Mouse (Mus musculus): ENCODE measurements around the gene Aspg.

- no peak for TF ChIP-seq MAFK (IDR thresholded peaks at IDR 0.05; ENCODE audit: insufficient read depth, low read depth, low read length)
- no peak for TF ChIP-seq ZNF384 (IDR thresholded peaks at IDR 0.05; ENCODE audit: low read depth, low read length)
- no peak for TF ChIP-seq ZC3H11A (IDR thresholded peaks at IDR 0.05; ENCODE audit: borderline replicate concordance, low read depth, low read length)
Observed at GRCm38 (mm10) chr12:112106541-112106971, at the start of gene Aspg.
